Mouse (Mus musculus): ENCODE results near the gene Fgfr2.

DNA sequence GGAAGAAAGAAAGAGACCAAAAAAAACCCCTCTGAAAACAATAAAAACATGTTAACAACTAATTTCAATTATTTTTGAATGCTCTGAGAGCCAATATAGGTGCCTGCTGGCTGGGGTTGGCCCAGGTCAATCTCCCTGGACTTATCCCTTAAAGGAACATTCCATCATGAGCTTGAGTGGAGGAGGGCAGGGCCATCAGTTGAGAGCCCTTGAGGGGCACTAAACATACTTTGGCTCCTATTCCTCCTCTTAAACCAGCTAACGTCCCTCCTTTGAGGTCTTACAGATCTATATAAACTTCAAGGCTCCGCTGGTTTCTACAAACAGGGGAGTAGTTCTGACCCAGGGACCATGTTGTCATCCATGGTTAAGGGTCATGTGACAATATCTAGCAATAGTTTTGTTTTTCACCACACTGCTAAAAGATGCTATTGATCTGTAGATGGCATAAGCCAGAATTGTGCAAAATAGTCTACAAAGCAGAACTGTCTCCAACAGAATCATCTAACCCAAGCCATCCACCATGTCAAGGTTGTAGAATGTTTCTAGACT, 2536.6 kb downstream of the Fgfr2 start:
- TF ChIP-seq POLR2A (IDR thresholded peaks at IDR 0.05; ENCODE audit: borderline replicate concordance, extremely low read depth, low read depth, low read length): no peak
- TF ChIP-seq CTCF (IDR thresholded peaks at IDR 0.05; ENCODE audit: insufficient read depth, low read length): no peak
